Mouse (Mus musculus) MEL (cell line): ENCODE data around the gene Map2k5. TPM values are rescaled to one million over a fixed set of nuclear protein-coding genes. Genes with fewer than 3 reads are reported as not detected.

Experiments
- DNase-seq: peaks from one replicate; pipeline ENCODE4 v3.0.0; 2011; ENCODE audit warnings: low read depth, low spot score
- H3K27ac ChIP-seq: 2 replicates; pipeline ENCODE4 v1.5.1; 2012; ENCODE audit warnings: low read depth, mild to moderate bottlenecking, control low read depth, low read length, moderate library complexity; ENCODE audit not compliant: control insufficient read depth
- H3K27me3 ChIP-seq, 2 experiments: fragments of 150-350 bp in 1 of 2; sonication (generic) in 1 of 2; 2 replicates each; pipeline ENCODE4 v1.6.1; 2012; ENCODE audit warnings: low read length in 2 of 2, mild to moderate bottlenecking in 2 of 2, improper control_type of control experiment in 1 of 2, moderate library complexity in 1 of 2; ENCODE audit not compliant: insufficient read depth in 2 of 2, control insufficient read depth in 1 of 2
- H3K36me3 ChIP-seq, 2 experiments: 2 replicates each; pipeline ENCODE4 v1.6.1; 2012 to 2014; ENCODE audit warnings: low read length in 2 of 2, improper control_type of control experiment in 1 of 2, inconsistent platforms in 1 of 2, mild to moderate bottlenecking in 1 of 2; ENCODE audit not compliant: insufficient read depth in 2 of 2, control insufficient read depth in 1 of 2
- H3K4me1 ChIP-seq, 2 experiments: fragments of 150-350 bp in 1 of 2; sonication (generic) in 1 of 2; 2 replicates each; pipeline ENCODE4 v1.6.1; 2012; ENCODE audit warnings: low read length in 2 of 2, improper control_type of control experiment in 1 of 2, mild to moderate bottlenecking in 1 of 2; ENCODE audit not compliant: insufficient read depth in 2 of 2, control insufficient read depth in 1 of 2
- H3K4me3 ChIP-seq, 2 experiments: fragments of 150-350 bp in 1 of 2; sonication (generic) in 1 of 2; 2 replicates each; pipeline ENCODE4 v1.5.1; 2012; ENCODE audit warnings: low read depth in 2 of 2, low read length in 2 of 2, mild to moderate bottlenecking in 2 of 2, moderate library complexity in 2 of 2, control low read depth in 1 of 2, improper control_type of control experiment in 1 of 2; ENCODE audit not compliant: control insufficient read depth in 1 of 2, insufficient read depth in 1 of 2
- H3K79me2 ChIP-seq: 2 replicates; pipeline ENCODE4 v1.6.1; 2012; ENCODE audit warnings: mild to moderate bottlenecking, low read length, moderate library complexity; ENCODE audit not compliant: control insufficient read depth, poor library complexity, insufficient read depth
- H3K9ac ChIP-seq: 2 replicates; pipeline ENCODE4 v1.6.1; 2012; ENCODE audit warnings: low read depth, mild to moderate bottlenecking, control low read depth, low read length, moderate library complexity; ENCODE audit not compliant: control insufficient read depth, poor library complexity, severe bottlenecking
- H3K9me3 ChIP-seq: fragments of 150-350 bp; sonication (generic); replicated peaks from 2 replicates; pipeline ENCODE4 v1.6.1; 2012; ENCODE audit warnings: mild to moderate bottlenecking, low read length, improper control_type of control experiment, moderate library complexity; ENCODE audit not compliant: insufficient read depth
- CTCF ChIP-seq, 3 experiments: IDR thresholded peaks in 2 of 3; conservative IDR thresholded peaks in 1 of 3; 2 replicates each; pipeline ENCODE4 v1.5.1; 2011 to 2012; ENCODE audit warnings: low read length in 3 of 3, low read depth in 2 of 3, mild to moderate bottlenecking in 2 of 3, improper control_type of control experiment in 1 of 3, inconsistent platforms in 1 of 3, mixed read lengths in 1 of 3, moderate library complexity in 1 of 3; ENCODE audit not compliant: control insufficient read depth in 1 of 3, insufficient read depth in 1 of 3, poor library complexity in 1 of 3, severe bottlenecking in 1 of 3
- E2F4 ChIP-seq: IDR thresholded peaks from 2 replicates; pipeline ENCODE4 v1.6.1; 2011; ENCODE audit warnings: low read depth, low read length, improper control_type of control experiment, borderline replicate concordance
- ELF1 ChIP-seq: IDR thresholded peaks from 2 replicates; pipeline ENCODE4 v1.6.1; 2014; ENCODE audit warnings: low read depth, mild to moderate bottlenecking, inconsistent platforms, low read length, improper control_type of control experiment, moderate library complexity
- EP300 ChIP-seq, 2 experiments: IDR thresholded peaks; 2 replicates each; pipeline ENCODE4 v1.6.1; 2011; ENCODE audit warnings: improper control_type of control experiment in 2 of 2, low read length in 2 of 2, low read depth in 1 of 2, mild to moderate bottlenecking in 1 of 2
- ETS1 ChIP-seq: IDR thresholded peaks from 2 replicates; pipeline ENCODE4 v1.6.1; 2012; ENCODE audit warnings: low read depth, mild to moderate bottlenecking, inconsistent platforms, low read length, improper control_type of control experiment, moderate library complexity
- GATA1 ChIP-seq: IDR thresholded peaks from 2 replicates; pipeline ENCODE4 v1.6.1; 2011; ENCODE audit warnings: low read depth, low read length, improper control_type of control experiment
- HCFC1 ChIP-seq: IDR thresholded peaks from 2 replicates; pipeline ENCODE4 v1.6.1; 2012; ENCODE audit warnings: low read depth, mild to moderate bottlenecking, inconsistent platforms, low read length, improper control_type of control experiment, moderate library complexity
- KAT2A ChIP-seq: conservative IDR thresholded peaks from 2 replicates; pipeline ENCODE4 v1.6.1; 2012; ENCODE audit warnings: low read depth, low read length, improper control_type of control experiment, inconsistent platforms
- MAFK ChIP-seq: IDR thresholded peaks from 2 replicates; pipeline ENCODE4 v1.6.1; 2011; ENCODE audit warnings: low read depth, mild to moderate bottlenecking, low read length, improper control_type of control experiment, borderline replicate concordance
- MAZ ChIP-seq: IDR thresholded peaks from 2 replicates; pipeline ENCODE4 v1.6.1; 2012; ENCODE audit warnings: low read depth, mild to moderate bottlenecking, inconsistent platforms, low read length, improper control_type of control experiment
- MEF2A ChIP-seq: IDR thresholded peaks from 2 replicates; pipeline ENCODE4 v1.6.1; 2014; ENCODE audit warnings: low read depth, mild to moderate bottlenecking, inconsistent platforms, low read length, improper control_type of control experiment; ENCODE audit not compliant: poor library complexity, insufficient replicate concordance, severe bottlenecking; ENCODE audit errors: extremely low read depth
- MXI1 ChIP-seq: IDR thresholded peaks from 2 replicates; pipeline ENCODE4 v1.6.1; 2011; ENCODE audit warnings: mild to moderate bottlenecking, low read depth, low read length, improper control_type of control experiment
- MYB ChIP-seq: IDR thresholded peaks from 2 replicates; pipeline ENCODE4 v1.6.1; 2011; ENCODE audit warnings: mild to moderate bottlenecking, low read depth, low read length, improper control_type of control experiment
- NELFE ChIP-seq: IDR thresholded peaks from 2 replicates; pipeline ENCODE4 v1.6.1; 2011; ENCODE audit warnings: low read depth, low read length, improper control_type of control experiment
- NRF1 ChIP-seq: IDR thresholded peaks from 2 replicates; pipeline ENCODE4 v1.6.1; 2014; ENCODE audit warnings: low read depth, mild to moderate bottlenecking, inconsistent platforms, low read length, improper control_type of control experiment, moderate library complexity; ENCODE audit not compliant: poor library complexity, insufficient read depth, severe bottlenecking
- POLR2AphosphoS2 ChIP-seq: IDR thresholded peaks from 2 replicates; pipeline ENCODE4 v1.6.1; 2011; ENCODE audit warnings: low read length, improper control_type of control experiment
- RCOR1 ChIP-seq: IDR thresholded peaks from 2 replicates; pipeline ENCODE4 v1.6.1; 2012; ENCODE audit warnings: low read depth, mild to moderate bottlenecking, inconsistent platforms, low read length, improper control_type of control experiment
- SIN3A ChIP-seq: IDR thresholded peaks from 2 replicates; pipeline ENCODE4 v1.6.1; 2012; ENCODE audit warnings: low read length, improper control_type of control experiment, inconsistent platforms
- SMC3 ChIP-seq: IDR thresholded peaks from 2 replicates; pipeline ENCODE4 v1.6.1; 2011; ENCODE audit warnings: low read depth, low read length, improper control_type of control experiment
- TBP ChIP-seq: IDR thresholded peaks from 2 replicates; pipeline ENCODE4 v1.8.0; 2011; ENCODE audit warnings: low read depth, low read length, improper control_type of control experiment
- TCF12 ChIP-seq: IDR thresholded peaks from 2 replicates; pipeline ENCODE4 v1.6.1; 2014; ENCODE audit warnings: low read depth, mild to moderate bottlenecking, inconsistent platforms, low read length, improper control_type of control experiment, moderate library complexity
- UBTF ChIP-seq: IDR thresholded peaks from 2 replicates; pipeline ENCODE4 v1.6.1; 2012; ENCODE audit warnings: low read depth, mild to moderate bottlenecking, inconsistent platforms, low read length, improper control_type of control experiment, moderate library complexity, borderline replicate concordance; ENCODE audit not compliant: insufficient read depth
- USF1 ChIP-seq: IDR thresholded peaks from 2 replicates; pipeline ENCODE4 v1.6.1; 2014; ENCODE audit warnings: low read depth, mild to moderate bottlenecking, inconsistent platforms, low read length, improper control_type of control experiment, moderate library complexity
- USF2 ChIP-seq, 2 experiments: IDR thresholded peaks; 2 replicates each; pipeline ENCODE4 v1.6.1; 2011 to 2012; ENCODE audit warnings: improper control_type of control experiment in 2 of 2, low read length in 2 of 2, borderline replicate concordance in 1 of 2, inconsistent platforms in 1 of 2, low read depth in 1 of 2, mild to moderate bottlenecking in 1 of 2; ENCODE audit not compliant: insufficient read depth in 1 of 2
- ZC3H11A ChIP-seq: IDR thresholded peaks from 2 replicates; pipeline ENCODE4 v1.6.1; 2012; ENCODE audit warnings: low read depth, mild to moderate bottlenecking, inconsistent platforms, low read length, improper control_type of control experiment
- ZMIZ1 ChIP-seq: IDR thresholded peaks from 2 replicates; pipeline ENCODE4 v1.6.1; 2012; ENCODE audit warnings: low read depth, mild to moderate bottlenecking, inconsistent platforms, low read length, improper control_type of control experiment, moderate library complexity
- polyA plus RNA-seq, 2 experiments: library from polyadenylated mRNA; stranded (reverse) in 1 of 2; unstranded in 1 of 2; fragments of >175 nt in 1 of 2; fragments of >200 nt in 1 of 2; gene quantifications; 2 replicates each; pipeline versions ENCODE4 v1.2.1 to v1.2.4; 2012; ENCODE audit warnings: low replicate concordance in 2 of 2, low read depth in 1 of 2; ENCODE audit not compliant: insufficient read length in 2 of 2, insufficient read depth in 1 of 2, missing spikeins in 1 of 2
- total RNA-seq: library from RNA; depleted of rRNA; stranded (reverse); fragments of 300-350 nt; gene quantifications from 2 replicates; pipeline ENCODE4 v1.2.3, GENCODE M21; 2012

Gene Map2k5
- total and polyA plus RNA-seq, 3 experiments, result 9.6 to 29.1 TPM; not detected in 1

DNA sequence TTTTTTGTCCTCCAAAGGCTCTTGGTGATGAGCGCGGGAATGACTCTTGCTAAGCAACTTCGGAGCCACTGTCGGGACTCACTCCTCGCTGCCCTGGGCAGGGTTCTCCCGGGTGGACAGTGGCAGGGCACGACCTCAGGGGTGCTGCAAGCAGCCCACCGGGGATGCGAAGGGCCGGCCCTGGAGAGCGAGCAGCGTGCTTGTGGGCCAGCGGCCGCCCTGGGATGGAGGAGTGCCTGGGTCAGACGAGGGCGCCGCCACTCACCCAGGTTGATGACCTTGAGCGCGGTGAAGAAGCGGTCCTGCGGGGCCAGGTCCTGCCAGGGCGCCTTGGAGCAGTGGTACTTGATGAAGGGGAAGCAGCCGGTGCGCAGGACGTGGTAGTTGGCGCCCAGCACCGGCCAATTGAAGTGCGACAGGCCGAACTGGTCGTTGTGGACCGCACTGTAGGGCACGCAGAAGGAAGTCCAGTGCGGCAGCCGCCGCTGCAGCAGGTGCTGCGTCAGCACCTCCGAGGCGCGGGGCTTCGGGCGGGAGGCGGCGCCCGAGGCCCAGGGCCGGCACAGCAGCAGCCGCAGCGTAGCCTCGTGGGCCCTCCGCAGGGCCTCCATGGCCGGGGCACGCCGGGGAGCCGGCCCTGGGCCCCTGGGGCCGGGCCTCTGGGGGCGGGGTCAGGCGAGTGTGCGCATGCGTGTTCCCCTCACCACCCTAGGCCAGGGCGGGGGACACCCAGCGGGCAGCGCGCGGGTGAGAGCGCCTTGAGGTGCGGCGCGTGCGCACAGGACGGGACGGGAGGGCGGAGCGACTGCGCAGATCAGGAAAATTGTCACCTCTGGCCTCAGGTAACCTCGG is 21.1 kb upstream of the Map2k5 start, which contains the start of gene 2300009A05Rik (continued):
- TF ChIP-seq CTCF (IDR thresholded peaks at IDR 0.05 in 2 of 3, conservative IDR thresholded peaks at IDR 0.05 in 1 of 3; ENCODE audit: control insufficient read depth in 1 of 3, insufficient read depth in 1 of 3, low read depth in 2 of 3, low read length in 3 of 3, poor library complexity in 1 of 3, severe bottlenecking in 1 of 3) (0 out of 6 replicates have a peak, but pooled peaks of 1 of the 3 experiments have one; percentile 1), GATA1 (no peak), SIN3A (peak; percentile 90), UBTF (peak; percentile 91), NRF1 (peak; percentile 94), MXI1 (peak; percentile 92), ELF1 (no peak), RCOR1 (no peak)

DNA sequence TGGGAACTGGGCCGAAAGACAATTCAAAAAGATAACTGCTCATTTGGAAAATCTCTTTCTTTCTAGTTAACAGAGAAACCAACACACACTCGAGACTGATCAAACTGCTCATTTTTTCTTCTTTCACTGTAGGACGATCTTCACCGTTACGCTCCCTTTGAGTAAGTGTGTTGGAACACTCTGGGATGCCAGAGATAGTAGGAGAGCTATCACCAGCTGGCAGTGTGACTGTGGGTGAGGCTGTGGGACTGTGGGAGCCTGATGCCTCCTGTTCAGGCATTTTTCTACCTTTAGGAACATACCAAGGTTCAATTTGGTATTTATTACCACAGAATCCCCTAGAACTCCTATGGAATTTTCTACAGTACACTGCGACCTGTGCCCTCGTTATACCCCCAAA is 17.9 kb upstream of the Map2k5 start:
- no peak overlapping the region for H3K27ac ChIP-seq
- peaks cover 15% of the 10 kb centered on the region for H3K79me2 ChIP-seq
- no peak overlapping the region for H3K4me3 ChIP-seq
- H3K9me3 ChIP-seq, result no peaks in the 10 kb centered on the region
- TF ChIP-seq ETS1, result no peak
- TF ChIP-seq SIN3A, result no peak
- no peak for TF ChIP-seq SMC3
- H3K9ac ChIP-seq, result no peak overlapping the region
- peaks cover 3% of the 10 kb centered on the region in 2 experiments; a peak in 1 of 4 replicates for H3K4me1 ChIP-seq
- H3K36me3 ChIP-seq, result peaks cover 0 to 17% of the 10 kb centered on the region in 2 experiments; a peak in 2 of 4 replicates
- H3K27me3 ChIP-seq, result no peaks in the 10 kb centered on the region
- no peak for DNase-seq

DNA sequence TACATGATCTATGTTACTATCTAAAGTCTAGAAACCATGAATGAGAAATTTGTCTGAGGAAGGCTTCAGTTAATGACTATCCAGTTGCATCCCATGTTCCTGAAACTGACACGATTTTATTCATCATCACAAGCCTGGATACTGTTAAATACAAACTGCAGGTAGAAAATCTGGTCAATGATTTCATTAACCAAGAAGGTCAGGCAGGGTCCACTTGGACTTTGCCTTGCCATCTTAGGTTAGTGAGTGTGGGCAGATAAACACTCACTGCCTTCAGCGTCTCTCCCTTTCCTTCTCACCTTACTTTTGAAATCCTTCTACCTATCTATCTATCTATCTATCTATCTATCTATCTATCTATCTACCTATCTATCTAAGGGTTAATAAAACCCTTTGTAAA is 13.6 kb upstream of the Map2k5 start:
- no peaks in the 10 kb centered on the region for H3K9me3 ChIP-seq
- H3K4me1 ChIP-seq, result 0 out of 4 replicates have a peak, but pooled peaks cover 0 to 3% of the 10 kb centered on the region in 2 experiments
- no peak overlapping the region for H3K9ac ChIP-seq
- H3K27me3 ChIP-seq, result no peaks in the 10 kb centered on the region
- H3K4me3 ChIP-seq, result no peak overlapping the region
- H3K79me2 ChIP-seq, result peaks cover 4% of the 10 kb centered on the region; the same call in 1 of the 2 replicates
- no peak overlapping the region for H3K27ac ChIP-seq
- no peak for DNase-seq
- peaks cover 0 to 6% of the 10 kb centered on the region in 2 experiments; a peak in 2 of 4 replicates for H3K36me3 ChIP-seq
- no peak for TF ChIP-seq TCF12
- TF ChIP-seq TBP, result no peak
- no peak for TF ChIP-seq NELFE
- no peak for TF ChIP-seq ZMIZ1
- no peak for TF ChIP-seq MAFK
- no peak for TF ChIP-seq E2F4
- no peak for TF ChIP-seq USF1
- no peak for TF ChIP-seq MEF2A
- no peak for TF ChIP-seq MYB
- TF ChIP-seq POLR2AphosphoS2, result no peak
- no peak for TF ChIP-seq NRF1
- TF ChIP-seq ZC3H11A, result no peak
- TF ChIP-seq HCFC1, result no peak
- TF ChIP-seq KAT2A, result no peak
- TF ChIP-seq USF2 (IDR thresholded peaks at IDR 0.05; ENCODE audit: borderline replicate concordance in 1 of 2, insufficient read depth in 1 of 2, low read depth in 1 of 2, low read length in 2 of 2), result no peak
- TF ChIP-seq MAZ, result no peak
- no peak for TF ChIP-seq EP300 (IDR thresholded peaks at IDR 0.05; ENCODE audit: low read depth in 1 of 2, low read length in 2 of 2)
- no peak for TF ChIP-seq SMC3
- no peak for TF ChIP-seq ETS1
- no peak for TF ChIP-seq UBTF
